Mouse (Mus musculus): Measurements from ENCODE around the gene Samsn1.

The Samsn1 gene

GRCm38 (mm10) chr16:76022181-76022580, at the start of gene Samsn1:
Gene Samsn1 (minus strand): TSS chr16:76022281.
- no peak for DNase-seq

- DNase-seq: no peak
These were observed 44.1 kb upstream of the Samsn1 start for GRCm38 (mm10) chr16:76066082-76066635.

GRCm38 (mm10) chr16:76054976-76055375, 32.9 kb upstream of the Samsn1 start:
- DNase-seq: no peak

GRCm38 (mm10) chr16:76054079-76054478, 32.0 kb upstream of the Samsn1 start:
- DNase-seq: no peak

- no peak for DNase-seq
These were observed 31.5 kb upstream of the Samsn1 start for GRCm38 (mm10) chr16:76053537-76053936.

- DNase-seq: no peak
These were observed 25.0 kb upstream of the Samsn1 start for GRCm38 (mm10) chr16:76047066-76047465.

- no peak for DNase-seq
These were observed 18.4 kb upstream of the Samsn1 start for GRCm38 (mm10) chr16:76040319-76040945.

GRCm38 (mm10) chr16:76019164-76019563, 2.9 kb downstream of the Samsn1 start:
- no peak for DNase-seq

- DNase-seq: no peak
These were observed 18.2 kb downstream of the Samsn1 start for GRCm38 (mm10) chr16:76003812-76004389.

- no peak for DNase-seq
These were observed 19.1 kb downstream of the Samsn1 start for GRCm38 (mm10) chr16:76002870-76003572.

GRCm38 (mm10) chr16:76002287-76002686, 19.8 kb downstream of the Samsn1 start:
- no peak for DNase-seq

GRCm38 (mm10) chr16:76001788-76002187, 20.3 kb downstream of the Samsn1 start:
- DNase-seq: no peak

GRCm38 (mm10) chr16:76000127-76000526, 22.0 kb downstream of the Samsn1 start:
- DNase-seq: no peak

GRCm38 (mm10) chr16:75990173-75990572, 31.9 kb downstream of the Samsn1 start:
- DNase-seq: no peak

GRCm38 (mm10) chr16:75983831-75984230, 38.2 kb downstream of the Samsn1 start:
- no peak for DNase-seq

GRCm38 (mm10) chr16:75979381-75979780, 42.7 kb downstream of the Samsn1 start:
- no peak for DNase-seq

GRCm38 (mm10) chr16:75977798-75978197, 44.3 kb downstream of the Samsn1 start:
- DNase-seq: no peak

GRCm38 (mm10) chr16:75975682-75976332, 46.3 kb downstream of the Samsn1 start:
- DNase-seq: no peak

- no peak for DNase-seq
These were observed 51.6 kb downstream of the Samsn1 start for GRCm38 (mm10) chr16:75970266-75970998.

GRCm38 (mm10) chr16:75962021-75962420, 60.1 kb downstream of the Samsn1 start:
- no peak for DNase-seq

- no peak for DNase-seq
These were observed 60.6 kb downstream of the Samsn1 start for GRCm38 (mm10) chr16:75961487-75961886.

GRCm38 (mm10) chr16:75961036-75961435, 61.0 kb downstream of the Samsn1 start:
- DNase-seq: no peak

GRCm38 (mm10) chr16:75933357-75933756, 88.7 kb downstream of the Samsn1 start:
- no peak for DNase-seq
